Mouse (Mus musculus) heart, adult 2 months (tissue): ENCODE data around the gene Cyp2c54.
"Not testable (repeated sequence)": the region's sequence is repeated elsewhere in the genome, so short reads cannot be mapped to it uniquely, and the experiment has no call there.

ENCODE experiments used
- CTCF ChIP-seq: fragments of 200-600 bp; IDR thresholded peaks from 2 replicates; pipeline ENCODE4 v1.8.1; 2022; ENCODE audit warnings: antibody characterized with exemption, mild to moderate bottlenecking, moderate library complexity
- EP300 ChIP-seq: fragments of 200-500 bp; IDR thresholded peaks from 2 replicates; pipeline ENCODE4 v1.6.1; 2011; ENCODE audit warnings: low read depth, low read length, control low read depth; ENCODE audit not compliant: insufficient read depth
- POLR2A ChIP-seq: fragments of 200-500 bp; IDR thresholded peaks from 2 replicates; pipeline ENCODE4 v1.6.1; 2011; ENCODE audit warnings: mild to moderate bottlenecking, low read depth, low read length, control low read depth; ENCODE audit not compliant: insufficient read depth

- not testable (repeated sequence) for TF ChIP-seq POLR2A, CTCF, EP300
Observed at GRCm38 (mm10) chr19:40119624-40120023, 46.0 kb upstream of the Cyp2c54 start.
